Mouse (Mus musculus): ENCODE measurements around the gene Gm4779. TPM values are rescaled to one million over a fixed set of nuclear protein-coding genes. Genes with fewer than 3 reads are reported as not detected.
"Not testable (repeated sequence)": the region's sequence is repeated elsewhere in the genome, so short reads cannot be mapped to it uniquely, and the experiment has no call there.

Gene Gm4779
- total RNA-seq (2012; rRNA removed) (not detected in 2 replicates), total RNA-seq (2014; rRNA removed) (not detected in 2 replicates), polyA plus RNA-seq (2012; ENCODE audit: insufficient read length, low read depth) (not detected in 2 replicates)

GRCm38 (mm10) chrX:101794342-101794741 is at the start of gene Gm4779, which contains the start of gene 8030474K03Rik:
Gene Gm4779, minus strand, starts transcription at chrX:101794423.
Gene 8030474K03Rik, plus strand, starts transcription at chrX:101794656.
- no peak within 1 kb of the TSS for H3K27ac ChIP-seq (ENCODE audit: insufficient read depth, low read depth)
- H3K9me3 ChIP-seq (replicated peaks; ENCODE audit: low read length) = no peaks in the 10 kb centered on the region
- no peak for DNase-seq (ENCODE audit: extremely low read depth)
- TF ChIP-seq E2F4 (IDR thresholded peaks at IDR 0.05; ENCODE audit: insufficient replicate concordance, low read depth, low read length) (no peak), ELF1 (IDR thresholded peaks at IDR 0.05; ENCODE audit: low read depth, low read length) (no peak), KAT2A (IDR thresholded peaks at IDR 0.05; ENCODE audit: insufficient replicate concordance, low read length) (no peak)
- no peaks in the 10 kb centered on the region for H3K4me1 ChIP-seq (ENCODE audit: control insufficient read depth in 1 of 2, insufficient read depth in 2 of 2)
- H3K9ac ChIP-seq (ENCODE audit: insufficient read depth, low read depth) = no peak within 1 kb of the TSS
- dilution Hi-C loops (cut with MboI; ENCODE audit: extremely low pct_ligation_motif_present, extremely low pct_unique_long_range_greater_than_20kb, low sequenced_read_pairs) = no loop called here
- no peaks in the 10 kb centered on the region for H3K79me2 ChIP-seq (replicated peaks; ENCODE audit: control insufficient read depth, extremely low read depth, insufficient read depth, poor library complexity, severe bottlenecking)
- H3K4me3 ChIP-seq (replicated peaks in 1 of 3; ENCODE audit: low read depth in 2 of 3, low read length in 2 of 3, poor library complexity in 1 of 3) = no peak within 1 kb of the TSS
- H3K4me2 ChIP-seq (ENCODE audit: insufficient read depth, low read depth, poor library complexity, severe bottlenecking) = no peak within 1 kb of the TSS
- no peaks in the 10 kb centered on the region for H3K27me3 ChIP-seq (replicated peaks)
- H3K36me3 ChIP-seq (replicated peaks in 1 of 2; ENCODE audit: control insufficient read depth in 1 of 2, insufficient read depth in 1 of 2, low read length in 1 of 2) = no peaks in the 10 kb centered on the region
- in situ Hi-C loops (cut with MboI; ENCODE audit: low pct_ligation_motif_present, low pct_unique_long_range_greater_than_20kb, low sequenced_read_pairs) = no loop called here

DNA sequence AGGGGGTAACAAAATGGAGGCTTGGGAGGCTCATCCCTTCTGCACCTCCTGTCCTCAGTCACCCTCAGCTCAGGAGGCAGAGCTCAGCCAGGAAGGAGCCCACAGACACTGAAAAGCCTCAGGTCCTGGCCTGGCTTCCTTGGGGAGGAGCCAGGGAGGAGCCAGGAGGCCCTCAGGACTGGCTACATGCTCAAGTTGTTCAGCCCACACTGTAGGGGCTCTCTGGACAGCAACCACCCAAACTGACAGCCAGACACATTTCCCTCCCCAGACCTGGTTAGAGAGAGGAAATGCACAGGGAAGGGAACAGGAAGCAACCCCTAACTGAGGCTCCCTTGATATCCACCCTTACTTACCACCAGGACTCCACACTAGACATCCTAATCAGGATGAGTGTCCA is 25.8 kb upstream of the Gm4779 start:
- DNase-seq (ENCODE audit: extremely low read depth); H3K4me2 ChIP-seq (ENCODE audit: insufficient read depth, low read depth, poor library complexity, severe bottlenecking); H3K79me2 ChIP-seq (replicated peaks; ENCODE audit: control insufficient read depth, extremely low read depth, insufficient read depth, poor library complexity, severe bottlenecking); in situ Hi-C loops (cut with MboI; ENCODE audit: low pct_ligation_motif_present, low pct_unique_long_range_greater_than_20kb, low sequenced_read_pairs); H3K36me3 ChIP-seq (replicated peaks in 1 of 2; ENCODE audit: control insufficient read depth in 1 of 2, insufficient read depth in 1 of 2, low read length in 1 of 2); dilution Hi-C loops (cut with MboI; ENCODE audit: extremely low pct_ligation_motif_present, extremely low pct_unique_long_range_greater_than_20kb, low sequenced_read_pairs); H3K9ac ChIP-seq (ENCODE audit: insufficient read depth, low read depth); H3K27ac ChIP-seq (ENCODE audit: insufficient read depth, low read depth); H3K4me1 ChIP-seq (ENCODE audit: control insufficient read depth in 1 of 2, insufficient read depth in 2 of 2); H3K4me3 ChIP-seq (replicated peaks in 1 of 3; ENCODE audit: low read depth in 2 of 3, low read length in 2 of 3, poor library complexity in 1 of 3); H3K27me3 ChIP-seq (replicated peaks); H3K9me3 ChIP-seq (replicated peaks; ENCODE audit: low read length): not testable (repeated sequence)

- Histone ChIP-seq H3K4me3 (replicated peaks in 1 of 3; ENCODE audit: low read depth in 2 of 3, low read length in 2 of 3, poor library complexity in 1 of 3) (no peak overlapping the region), H3K4me2 (ENCODE audit: insufficient read depth, low read depth, poor library complexity, severe bottlenecking) (no peak overlapping the region), H3K4me1 (ENCODE audit: control insufficient read depth in 1 of 2, insufficient read depth in 2 of 2) (no peaks in the 10 kb centered on the region), H3K36me3 (replicated peaks in 1 of 2; ENCODE audit: control insufficient read depth in 1 of 2, insufficient read depth in 1 of 2, low read length in 1 of 2) (no peaks in the 10 kb centered on the region), H3K9me3 (replicated peaks; ENCODE audit: low read length) (no peaks in the 10 kb centered on the region), H3K79me2 (replicated peaks; ENCODE audit: control insufficient read depth, extremely low read depth, insufficient read depth, poor library complexity, severe bottlenecking) (no peaks in the 10 kb centered on the region), H3K27me3 (replicated peaks) (no peaks in the 10 kb centered on the region), H3K9ac (ENCODE audit: insufficient read depth, low read depth) (no peak overlapping the region), H3K27ac (ENCODE audit: insufficient read depth, low read depth) (no peak overlapping the region)
- TF ChIP-seq TBP (conservative IDR thresholded peaks at IDR 0.05; ENCODE audit: low read depth, low read length) (no peak), JUND (conservative IDR thresholded peaks at IDR 0.05; ENCODE audit: low read depth, low read length) (no peak), RAD21 (IDR thresholded peaks at IDR 0.05; ENCODE audit: low read depth, low read length) (peak; percentile 61), ZMIZ1 (IDR thresholded peaks at IDR 0.05; ENCODE audit: low read depth, low read length) (no peak), IRF4 (IDR thresholded peaks at IDR 0.05; ENCODE audit: low read depth, low read length) (no peak), E2F4 (IDR thresholded peaks at IDR 0.05; ENCODE audit: insufficient replicate concordance, low read depth, low read length) (no peak), CTCF (conservative IDR thresholded peaks at IDR 0.05 in 1 of 2, IDR thresholded peaks at IDR 0.05 in 1 of 2; ENCODE audit: low read depth in 2 of 2, low read length in 2 of 2) (peak in 1 of 2 experiments; percentile 63; a peak in 2 of 4 replicates), SMC3 (IDR thresholded peaks at IDR 0.05; ENCODE audit: low read depth, low read length) (peak; percentile 42), JUN (IDR thresholded peaks at IDR 0.05; ENCODE audit: insufficient read depth, low read depth, low read length) (no peak), RCOR1 (conservative IDR thresholded peaks at IDR 0.05; ENCODE audit: low read depth, low read length) (no peak), GABPA (IDR thresholded peaks at IDR 0.05; ENCODE audit: insufficient replicate concordance, low read depth, low read length) (no peak)
- in situ Hi-C loops (cut with MboI; ENCODE audit: low pct_ligation_motif_present, low pct_unique_long_range_greater_than_20kb, low sequenced_read_pairs) = no loop called here
- dilution Hi-C loops (cut with MboI; ENCODE audit: extremely low pct_ligation_motif_present, extremely low pct_unique_long_range_greater_than_20kb, low sequenced_read_pairs) = no loop called here
- DNase-seq (ENCODE audit: extremely low read depth) = peak; percentile 24
Observed at GRCm38 (mm10) chrX:101819163-101819562, 24.9 kb upstream of the Gm4779 start.

Measured in CH12.LX (cell line).